Comparison of ENCODE assay signal across 8 mouse cellular contexts in genomic region chr3:78901838-78902484, GRCm38 (mm10).
A peak's percentile ranks its signal among the peaks of the same experiment; 100 is the strongest.
DNase-seq lines count a peak whose midpoint lies in the region; ATAC-seq and TF ChIP-seq lines count a peak whose summit lies in the region.

No protein-coding gene starts in this region.

- H3K4me1 ChIP-seq in cerebellum, adult 2 months (ENCODE audit: control insufficient read depth, insufficient read depth, low read length): no peaks in the 10 kb centered on the region; the same call in 1 of the 2 replicates
- peaks cover 14% of the 10 kb centered on the region; the same call in 1 of the 2 replicates for H3K4me1 ChIP-seq in hindbrain, embryonic 14.5 days (replicated peaks; ENCODE audit: control insufficient read depth, insufficient read depth, low read length)

- TF ChIP-seq CTCF in cerebellum, adult 2 months (IDR thresholded peaks at IDR 0.05; ENCODE audit: borderline replicate concordance, insufficient read depth, low read depth, low read length): no peak

- H3K36me3 ChIP-seq in hindbrain, embryonic 14.5 days (replicated peaks; ENCODE audit: control insufficient read depth, insufficient read depth): no peaks in the 10 kb centered on the region

- no peak overlapping the region for H3K4me2 ChIP-seq in hindbrain, embryonic 14.5 days (replicated peaks)

- no peaks in the 10 kb centered on the region for H3K9me3 ChIP-seq in hindbrain, embryonic 14.5 days (ENCODE audit: control insufficient read depth, low read length)

- ATAC-seq in frontal cortex, adult (ENCODE audit: low TSS enrichment): no peak
- ATAC-seq in hindbrain, embryonic 14.5 days (ENCODE audit: low FRiP score): peak; percentile 74

- WGBS in cerebellum, adult 2 months: 30% methylated on average over 4 of the region's 4 CpGs
- 32% methylated on average over 4 of the region's 4 CpGs for WGBS in hindbrain, embryonic 14.5 days

- peak; percentile 16 to 35 for DNase-seq in frontal cortex, postnatal 10 days (ENCODE audit: low spot score in 2 of 2)
- peak; percentile 37 to 38 for DNase-seq in cerebellum, adult 2 months
- DNase-seq in gastrocnemius, postnatal 10 days: peak; percentile 40
- DNase-seq in hindbrain, embryonic 14.5 days (ENCODE audit: low spot score): peak; percentile 57
- peak; percentile 23 for DNase-seq in lung, postnatal 10 days
- DNase-seq in thymus, postnatal 4 days: no peak
- DNase-seq in left cerebral cortex, adult 8-10 months (ENCODE audit: low spot score in 2 of 2): no peak

- H3K27me3 ChIP-seq in cerebellum, adult 2 months (ENCODE audit: control insufficient read depth, insufficient read depth, low read length): no peaks in the 10 kb centered on the region
- H3K27me3 ChIP-seq in hindbrain, embryonic 14.5 days (ENCODE audit: control insufficient read depth, insufficient read depth, low read length): no peaks in the 10 kb centered on the region

- no peak overlapping the region for H3K27ac ChIP-seq in cerebellum, adult 2 months (ENCODE audit: insufficient read depth, low read length)
- peak overlapping the region; percentile 68; the same call in 1 of the 2 replicates for H3K27ac ChIP-seq in hindbrain, embryonic 14.5 days

- H3K4me3 ChIP-seq in cerebellum, adult 2 months (replicated peaks; ENCODE audit: insufficient read depth, low read depth, low read length): no peak overlapping the region
- no peak overlapping the region for H3K4me3 ChIP-seq in hindbrain, embryonic 14.5 days (replicated peaks; ENCODE audit: low read length)

- no peak for TF ChIP-seq POLR2A in cerebellum, adult 2 months (IDR thresholded peaks at IDR 0.05; ENCODE audit: borderline replicate concordance, insufficient read depth, low read length)

- no peak overlapping the region for H3K9ac ChIP-seq in hindbrain, embryonic 14.5 days

Comparison
In these comparisons a context has a peak if more than half of its experiments do, and no peak if none do; other contexts are left out.
1. DNase-seq: peak in frontal cortex, postnatal 10 days (2 of 2), cerebellum, adult 2 months (2 of 2), gastrocnemius, postnatal 10 days (single experiment), hindbrain, embryonic 14.5 days (single experiment) and lung, postnatal 10 days (single experiment); none in thymus, postnatal 4 days (single experiment) and left cerebral cortex, adult 8-10 months (0 of 2).